Mouse (Mus musculus) neutrophil, adult 59 days (primary cell): Measurements from ENCODE around the gene Epha1. TPM values are rescaled to one million over a fixed set of nuclear protein-coding genes. Genes with fewer than 3 reads are reported as not detected.

Experiments
- total RNA-seq, 2 experiments: library from RNA; stranded (reverse); gene quantifications; 1 replicate in 1 of 2; 2 replicates in 1 of 2; pipeline ENCODE4 v1.2.4; 2023

The Epha1 gene
- under 1 TPM in 1 of 2 experiments, not detected in 1; 0.24 TPM for total RNA-seq

DNA sequence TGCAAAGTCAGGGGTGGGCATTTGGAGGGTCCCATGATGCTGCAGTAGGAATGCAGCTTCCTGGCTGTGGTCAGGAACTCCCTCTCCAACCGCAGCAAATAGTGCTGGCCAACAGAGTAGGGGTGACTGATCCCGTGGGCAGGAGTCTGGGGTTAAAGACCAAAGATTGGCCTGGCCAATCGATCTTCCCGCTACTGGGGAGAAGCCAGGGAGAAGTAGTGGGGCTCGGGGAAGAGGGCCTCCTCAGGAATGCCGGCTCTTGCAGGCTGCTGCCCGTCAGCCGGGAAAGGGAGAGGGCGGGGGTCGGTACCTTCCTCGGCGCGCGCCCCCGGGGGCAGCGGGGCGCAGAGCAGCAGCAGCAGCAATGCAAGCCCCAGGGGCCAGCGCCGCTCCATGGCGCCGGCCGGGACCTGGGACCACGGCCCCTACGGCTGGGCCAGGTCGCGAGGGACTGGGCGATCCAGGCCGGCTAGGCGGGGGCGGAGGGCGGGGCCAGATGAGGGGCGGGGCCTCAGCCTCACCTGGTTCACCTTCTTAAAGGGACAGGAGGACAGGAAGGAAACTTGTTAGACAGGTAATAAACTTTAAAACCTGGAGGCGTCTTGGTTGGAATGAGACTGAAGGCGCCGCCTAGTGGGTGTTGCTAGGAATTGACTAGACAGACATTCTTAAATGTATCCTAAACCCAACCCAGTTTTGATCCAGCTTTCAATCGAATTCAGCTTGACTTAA lies at the start of gene Epha1:
Gene Epha1 (minus strand): TSS at position 453 of the 732 bp plus-strand sequence.

DNA sequence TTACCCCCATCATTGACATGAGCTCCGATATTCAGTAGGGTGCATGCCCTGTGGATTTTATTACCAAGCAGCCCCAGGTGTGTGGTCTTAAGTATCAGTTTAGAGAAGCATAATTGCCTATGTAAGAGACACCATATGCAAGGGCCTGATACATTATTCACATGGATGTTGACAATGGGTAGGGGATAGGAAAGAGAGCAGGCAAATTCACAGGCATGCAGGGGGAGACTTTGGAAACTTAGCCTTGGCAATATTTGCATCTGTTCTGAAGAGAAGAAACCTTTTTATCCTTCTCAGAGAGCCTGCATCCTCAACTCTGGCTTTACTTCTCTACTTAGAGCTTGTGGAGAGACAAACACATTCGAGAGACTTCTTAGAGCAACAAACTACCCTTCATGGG lies 32.1 kb upstream of the Epha1 start, which contains the start of gene Tas2r135:
Gene Tas2r135 (plus strand): TSS at position 301 of the 400 bp plus-strand sequence.

DNA sequence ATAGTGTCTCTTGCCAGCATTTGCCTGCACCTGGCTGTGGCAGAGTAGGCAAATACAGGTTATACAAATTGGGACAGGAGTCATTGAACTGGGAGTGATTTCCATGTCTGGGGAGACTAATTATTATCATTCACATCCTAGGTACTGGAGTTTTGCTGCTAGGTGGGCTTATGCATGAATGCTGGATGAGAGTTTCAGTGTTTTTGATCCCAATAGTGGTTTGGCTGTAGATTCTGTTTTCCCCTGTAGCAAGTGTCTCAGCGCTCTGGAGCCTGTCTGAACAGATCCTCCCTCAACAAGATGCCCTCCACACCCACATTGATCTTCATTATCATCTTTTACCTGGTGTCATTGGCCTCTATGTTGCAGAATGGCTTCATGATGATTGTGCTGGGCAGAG lies 26.9 kb upstream of the Epha1 start, which contains the start of gene Tas2r143:
Gene Tas2r143 (plus strand): TSS at position 301 of the 400 bp plus-strand sequence.

DNA sequence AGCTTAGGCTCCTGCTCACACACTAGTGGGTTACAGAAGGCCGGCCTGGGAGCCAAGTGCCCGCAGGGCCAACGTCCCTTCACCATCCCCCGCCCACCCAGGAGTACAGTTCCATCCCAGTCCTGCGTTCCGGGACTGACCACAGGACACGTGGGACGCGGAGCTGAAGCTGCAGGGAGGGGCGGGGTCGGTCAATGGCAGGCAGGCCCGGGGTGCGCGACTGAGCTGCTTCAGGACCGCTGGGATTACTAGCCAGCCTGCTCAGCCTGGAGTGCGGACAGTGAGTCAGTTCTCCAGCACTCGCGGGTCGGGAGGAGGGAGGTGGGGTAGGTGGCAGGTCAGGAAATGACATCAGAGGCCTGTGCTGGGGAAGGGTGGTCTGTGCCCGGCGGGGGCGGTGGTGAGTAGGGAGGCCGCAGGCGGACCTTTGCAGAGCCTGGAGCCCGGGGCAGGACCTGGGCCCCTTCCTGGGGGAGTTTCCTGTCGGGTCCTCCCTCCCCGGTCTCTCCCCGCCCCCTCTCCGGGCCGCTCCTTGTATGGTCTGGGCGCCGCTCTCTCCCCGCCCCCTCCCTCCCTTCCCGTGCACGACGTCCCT lies 23.5 kb downstream of the Epha1 start, which contains the start of gene Zyx:
Gene Zyx (plus strand): TSS at position 205 of the 595 bp plus-strand sequence.

DNA sequence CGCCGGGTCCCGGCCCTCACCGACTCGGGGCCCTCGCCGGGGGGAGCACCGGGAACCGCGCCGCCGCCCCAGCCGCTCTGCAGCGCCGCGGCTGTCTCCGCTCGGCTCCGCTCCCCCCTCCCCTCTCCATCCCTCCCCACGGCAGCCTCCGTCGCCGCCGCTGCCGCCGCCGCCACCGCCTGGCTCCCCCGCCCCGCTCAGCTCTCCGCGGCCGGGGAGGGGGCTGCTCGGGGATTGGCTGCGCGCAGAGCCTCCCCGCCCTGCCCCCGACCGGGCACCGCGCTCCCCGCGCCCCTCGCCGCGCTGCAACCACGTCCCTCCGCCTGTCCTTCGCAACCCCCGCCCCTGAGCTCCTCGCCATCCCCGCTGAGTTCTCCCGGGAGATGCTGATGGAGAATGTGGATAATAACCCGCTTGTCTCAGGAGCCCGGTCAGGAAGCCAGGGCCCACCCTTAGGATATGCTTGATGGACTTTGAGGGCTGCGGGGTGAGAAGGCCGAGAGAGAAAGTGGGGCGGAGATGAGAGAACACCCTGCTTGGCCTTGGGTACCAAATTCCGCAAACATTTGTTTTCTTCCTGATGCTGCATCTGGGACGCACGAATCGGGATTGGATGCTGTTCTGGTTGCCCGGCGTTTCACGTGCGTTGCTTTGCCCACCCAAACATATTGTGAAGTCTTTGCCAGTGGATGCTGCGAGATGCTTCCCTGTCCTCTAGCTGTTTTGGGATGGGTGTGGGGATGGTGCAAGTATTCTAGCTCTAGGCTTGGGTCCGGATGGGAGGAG lies 48.4 kb downstream of the Epha1 start, which contains the start of gene Fam131b:
Gene Fam131b (minus strand): TSS at position 162 of the 786 bp plus-strand sequence.

Other genes with a start within 250 kb of the Epha1 start
- not detected for gene Tas2r139, start 232.3 kb downstream of the Epha1 start, total RNA-seq
- not detected for gene Tas2r144, start 157.9 kb downstream of the Epha1 start, total RNA-seq
- 1 to 10 TPM; 4.3 to 5.2 TPM for gene Gstk1, start 127.3 kb downstream of the Epha1 start, total RNA-seq
- gene Tmem139, start 111.3 kb downstream of the Epha1 start, total RNA-seq = not detected
- 10 to 100 TPM; 66.9 to 84.2 TPM for gene Casp2, start 108.3 kb downstream of the Epha1 start, total RNA-seq
- gene Clcn1, start 86.6 kb downstream of the Epha1 start, total RNA-seq = under 1 TPM; 0.51 to 0.78 TPM
- under 1 TPM in 1 of 2 experiments, not detected in 1; 0.09 TPM for gene Fam131b, start 48.6 kb downstream of the Epha1 start, total RNA-seq
- 100 to 1,000 TPM; 658 to 702 TPM for gene Zyx, start 23.6 kb downstream of the Epha1 start, total RNA-seq
- gene Tas2r143, start 27.0 kb upstream of the Epha1 start, total RNA-seq = 1 to 10 TPM; 4.3 to 4.8 TPM
- 1 to 10 TPM; 2.7 to 4.2 TPM for gene Tas2r135, start 32.2 kb upstream of the Epha1 start, total RNA-seq
- 1 to 10 TPM; 1.4 to 2.0 TPM for gene Tas2r126, start 61.3 kb upstream of the Epha1 start, total RNA-seq
- not detected for gene Olfr458, start 91.9 kb upstream of the Epha1 start, total RNA-seq
- gene Olfr457, start 103.1 kb upstream of the Epha1 start, total RNA-seq = not detected
- not detected for gene Olfr456, start 113.9 kb upstream of the Epha1 start, total RNA-seq
- gene Olfr455, start 174.3 kb upstream of the Epha1 start, total RNA-seq = not detected
- not detected for gene Tcaf3, start 224.4 kb upstream of the Epha1 start, total RNA-seq